Mouse (Mus musculus) C2C12 (cell line): ENCODE measurements around the gene Cptp. TPM values are rescaled to one million over a fixed set of nuclear protein-coding genes. Genes with fewer than 3 reads are reported as not detected.

ENCODE experiments used
- H3K27me3 ChIP-seq: one replicate; pipeline ENCODE4 v1.6.1; 2011; ENCODE audit not compliant: control insufficient read depth, insufficient read depth, insufficient read length
- H3K36me3 ChIP-seq: one replicate; pipeline ENCODE4 v1.6.1; 2011; ENCODE audit not compliant: control insufficient read depth, insufficient read depth
- H3K4me3 ChIP-seq: one replicate; pipeline ENCODE4 v1.5.1; 2011; ENCODE audit warnings: mild to moderate bottlenecking, control low read depth; ENCODE audit not compliant: poor library complexity, insufficient read depth, severe bottlenecking
- H3K79me2 ChIP-seq: one replicate; pipeline ENCODE4 v1.6.1; 2011; ENCODE audit not compliant: control insufficient read depth, insufficient read depth
- H3K79me3 ChIP-seq: one replicate; pipeline ENCODE4 v1.6.1; 2011; ENCODE audit warnings: low read depth, control low read depth
- H3ac ChIP-seq: one replicate; pipeline ENCODE3; 2011; ENCODE audit warnings: low read depth; ENCODE audit not compliant: control insufficient read depth, insufficient read length
- CEBPB ChIP-seq: IDR thresholded peaks from one replicate; pipeline ENCODE4 v1.6.1; 2011; ENCODE audit warnings: low read depth, mild to moderate bottlenecking, control low read depth, moderate library complexity
- CTCF ChIP-seq: IDR thresholded peaks from one replicate; pipeline ENCODE4 v1.5.1; 2011; ENCODE audit not compliant: control insufficient read depth, insufficient read depth, insufficient read length
- FOSL1 ChIP-seq: IDR thresholded peaks from one replicate; pipeline ENCODE4 v1.8.0; 2011; ENCODE audit warnings: mild to moderate bottlenecking, low read length; ENCODE audit not compliant: poor library complexity, insufficient read depth, severe bottlenecking
- MAX ChIP-seq: IDR thresholded peaks from one replicate; pipeline ENCODE4 v1.6.1; 2011; ENCODE audit warnings: mild to moderate bottlenecking, control low read depth
- MYOD1 ChIP-seq: IDR thresholded peaks from one replicate; pipeline ENCODE4 v1.6.1; 2011; ENCODE audit warnings: low read depth; ENCODE audit not compliant: control insufficient read depth, insufficient read length
- MYOG ChIP-seq: IDR thresholded peaks from one replicate; pipeline ENCODE4 v1.6.1; 2011; ENCODE audit not compliant: control insufficient read depth, insufficient read length; ENCODE audit errors: extremely low read depth
- USF1 ChIP-seq: IDR thresholded peaks from one replicate; pipeline ENCODE4 v1.6.1; 2011; ENCODE audit warnings: low read depth, mild to moderate bottlenecking, control low read depth, moderate library complexity
- polyA plus RNA-seq: library from polyadenylated mRNA; unstranded; fragments of >200 nt; fragmentation: generic; extraction: Trizol; gene quantifications from one replicate; pipeline ENCODE4 v1.2.1, GENCODE M21; 2012; ENCODE audit warnings: missing spikeins

The Cptp gene
- polyA plus RNA-seq, 1 experiment = 11.8 TPM

DNA sequence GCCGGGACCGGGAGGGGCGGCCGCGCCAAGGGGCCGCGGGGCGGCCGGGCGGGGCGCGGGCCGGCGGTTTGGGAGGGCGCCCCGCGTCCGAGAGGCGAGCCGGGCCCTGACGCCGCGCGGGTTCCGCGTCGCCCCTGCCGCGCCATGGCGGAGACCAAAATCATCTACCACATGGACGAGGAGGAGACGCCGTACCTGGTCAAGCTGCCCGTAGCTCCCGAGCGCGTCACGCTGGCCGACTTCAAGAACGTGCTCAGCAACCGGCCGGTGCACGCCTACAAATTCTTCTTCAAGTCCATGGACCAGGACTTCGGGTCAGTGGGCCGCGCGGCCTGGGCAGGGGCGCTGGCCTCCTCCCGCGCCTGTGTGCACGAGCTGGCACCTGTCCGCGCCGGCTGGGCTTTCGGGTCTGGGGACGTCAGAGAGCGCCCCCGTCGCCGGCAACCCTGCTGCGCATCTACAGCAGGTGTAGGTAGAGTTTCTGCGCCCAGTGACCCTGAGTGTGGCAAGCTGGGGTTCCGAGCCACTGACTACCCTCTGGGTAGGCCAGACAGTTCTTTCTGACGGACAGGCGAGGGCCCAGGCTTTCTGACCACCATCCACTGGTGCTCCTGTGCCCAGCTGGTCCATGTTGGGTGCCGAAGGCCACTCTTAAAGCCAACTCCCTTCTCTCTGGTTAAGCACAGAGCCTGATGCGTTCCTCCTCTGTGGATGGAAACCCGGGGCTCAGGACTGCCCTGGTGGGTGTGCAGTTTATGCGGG is 21.5 kb downstream of the Cptp start:
- no peak for TF ChIP-seq MYOD1
- TF ChIP-seq CTCF = peak; percentile 22
- TF ChIP-seq CEBPB = no peak
- Histone ChIP-seq H3K27me3 (no peaks in the 10 kb centered on the region), H3K4me3 (peak overlapping the region; percentile 76), H3K36me3 (peaks cover 9% of the 10 kb centered on the region), H3K79me2 (peaks cover 54% of the 10 kb centered on the region), H3ac (peak overlapping the region; percentile 81), H3K79me3 (peaks cover 51% of the 10 kb centered on the region)

DNA sequence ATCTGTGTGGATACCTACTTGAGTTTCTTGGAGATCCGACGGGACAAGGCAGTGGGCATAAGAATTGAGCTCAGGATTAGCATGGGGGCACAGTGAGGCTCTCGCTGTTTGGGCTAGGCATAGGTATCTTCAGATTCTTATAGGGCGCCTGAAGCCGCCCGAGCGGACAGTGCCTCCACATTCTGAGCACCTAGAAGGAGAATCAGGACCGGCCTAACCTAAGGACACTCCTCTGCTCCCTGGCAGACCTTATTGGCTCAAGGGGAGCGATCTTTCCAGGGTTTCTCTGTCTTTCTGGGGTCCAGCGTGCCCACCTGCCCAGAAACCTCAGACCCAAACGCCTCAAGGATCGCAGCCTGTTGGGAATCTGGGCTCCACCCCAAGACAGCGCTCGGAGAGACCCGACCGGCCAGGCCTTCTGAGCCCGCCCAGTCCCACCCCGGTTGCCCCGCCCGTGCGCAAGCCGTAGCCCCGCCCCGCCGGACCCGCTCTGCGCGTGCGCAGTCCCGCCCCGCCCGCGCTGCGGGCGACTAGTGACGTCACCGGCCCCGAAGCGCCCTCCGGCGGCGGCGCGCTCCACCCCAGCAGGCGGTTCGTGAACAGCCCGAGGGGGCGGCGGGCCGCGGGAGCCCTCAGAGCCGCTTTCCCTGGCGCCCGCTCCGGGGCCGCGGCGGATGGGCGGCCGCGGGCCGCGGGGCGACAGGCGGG is 22.2 kb downstream of the Cptp start, which contains the start of gene Dvl1:
Gene Dvl1 (plus strand): TSS at position 532 of the 708 bp plus-strand sequence.
- peak; percentile 90 for TF ChIP-seq CTCF
- no peak for TF ChIP-seq FOSL1
- TF ChIP-seq USF1 = no peak
- no peak for TF ChIP-seq MYOD1
- no peak for TF ChIP-seq MYOG
- TF ChIP-seq CEBPB = no peak
- TF ChIP-seq MAX = no peak
- Histone ChIP-seq H3ac (peak within 1 kb of the TSS; percentile 81), H3K79me3 (peaks cover 44% of the 10 kb centered on the region), H3K79me2 (peaks cover 46% of the 10 kb centered on the region), H3K36me3 (peaks cover 14% of the 10 kb centered on the region), H3K4me3 (peak within 1 kb of the TSS; percentile 76), H3K27me3 (no peaks in the 10 kb centered on the region)

DNA sequence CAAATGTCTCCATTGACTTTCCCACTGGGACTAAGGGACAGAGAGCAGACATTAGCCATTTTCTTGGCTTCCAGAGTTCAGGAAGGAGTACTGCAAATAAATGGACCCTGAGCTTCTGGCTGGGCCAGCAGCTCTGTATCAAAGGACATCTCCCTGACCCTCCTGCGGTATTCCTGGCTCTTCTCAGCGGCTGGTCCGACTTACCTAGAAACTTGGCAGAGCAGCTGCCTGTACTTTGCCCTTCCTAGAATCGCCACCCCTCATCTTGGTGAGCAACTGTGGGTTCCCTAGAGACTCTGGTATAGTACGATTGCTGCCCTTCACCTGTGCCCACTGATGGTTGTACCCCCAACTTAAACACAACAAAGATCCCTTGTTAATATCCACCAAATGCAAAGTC is 26.0 kb downstream of the Cptp start:
- H3K79me2 ChIP-seq = peaks cover 22% of the 10 kb centered on the region
- peaks cover 10% of the 10 kb centered on the region for H3K79me3 ChIP-seq
- H3K27me3 ChIP-seq = no peaks in the 10 kb centered on the region
- H3K36me3 ChIP-seq = peaks cover 9% of the 10 kb centered on the region
- no peak for TF ChIP-seq FOSL1
- TF ChIP-seq MYOG = no peak
- no peak for TF ChIP-seq MYOD1
- TF ChIP-seq MAX = no peak
- TF ChIP-seq CEBPB = no peak
- no peak for TF ChIP-seq CTCF
- H3K4me3 ChIP-seq = no peak overlapping the region
- H3ac ChIP-seq = no peak overlapping the region

DNA sequence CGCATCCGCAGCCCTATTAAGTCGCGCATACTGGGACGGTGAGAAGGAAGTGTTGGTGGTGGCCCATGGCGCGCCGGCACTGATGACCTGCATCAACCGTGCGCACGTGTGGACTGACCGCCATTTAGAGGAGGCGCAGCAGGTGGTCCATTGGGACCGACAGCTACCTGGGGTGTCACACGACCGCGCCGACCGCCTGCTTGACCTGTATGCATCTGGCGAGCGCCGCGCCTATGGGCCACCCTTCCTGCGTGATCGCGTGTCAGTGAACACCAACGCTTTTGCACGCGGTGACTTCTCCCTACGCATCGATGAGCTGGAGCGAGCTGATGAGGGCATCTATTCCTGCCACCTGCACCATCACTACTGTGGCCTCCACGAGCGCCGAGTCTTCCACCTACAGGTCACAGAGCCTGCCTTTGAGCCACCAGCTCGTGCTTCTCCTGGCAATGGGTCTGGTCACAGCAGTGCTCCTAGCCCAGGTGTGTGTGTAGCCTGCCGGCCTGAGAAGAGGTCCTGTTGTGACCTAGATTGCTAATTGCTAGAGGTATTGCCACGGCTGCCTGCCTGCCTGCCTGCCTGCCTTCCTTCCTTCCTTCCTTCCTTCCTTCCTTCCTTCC is 27.5 kb downstream of the Cptp start:
- H3ac ChIP-seq = no peak overlapping the region
- no peak for TF ChIP-seq MYOG
- no peak for TF ChIP-seq USF1
- no peak for TF ChIP-seq FOSL1
- H3K4me3 ChIP-seq = no peak overlapping the region

DNA sequence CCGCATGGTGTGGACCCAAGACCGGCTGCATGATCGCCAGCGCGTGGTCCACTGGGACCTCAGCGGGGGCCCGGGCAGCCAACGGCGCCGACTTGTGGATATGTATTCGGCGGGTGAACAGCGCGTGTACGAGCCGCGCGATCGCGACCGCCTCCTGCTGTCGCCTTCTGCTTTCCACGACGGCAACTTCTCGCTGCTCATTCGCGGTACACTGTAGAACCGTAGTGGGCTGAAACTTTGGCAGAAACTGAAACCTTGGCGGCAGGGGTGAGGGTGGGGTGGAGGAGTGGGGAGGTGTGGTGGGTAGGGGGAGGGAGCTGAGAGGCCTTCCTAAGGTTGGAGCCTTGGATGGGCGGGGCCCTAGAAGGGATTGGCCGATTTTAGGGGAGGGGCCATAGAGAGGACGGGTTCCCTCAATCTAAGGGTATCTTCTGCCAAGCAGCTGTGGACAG is 28.2 kb downstream of the Cptp start:
- H3K79me2 ChIP-seq = peaks cover 14% of the 10 kb centered on the region
- peaks cover 4% of the 10 kb centered on the region for H3K79me3 ChIP-seq
- TF ChIP-seq CTCF = peak; percentile 64
- no peak for TF ChIP-seq FOSL1
- H3K27me3 ChIP-seq = no peaks in the 10 kb centered on the region
- peaks cover 9% of the 10 kb centered on the region for H3K36me3 ChIP-seq
- peak overlapping the region; percentile 37 for H3K4me3 ChIP-seq
- peak overlapping the region; percentile 61 for H3ac ChIP-seq

More for the DNA sequence above, 27.5 kb downstream of the Cptp start:
- H3K36me3 ChIP-seq = peaks cover 9% of the 10 kb centered on the region
- no peaks in the 10 kb centered on the region for H3K27me3 ChIP-seq
- H3K79me3 ChIP-seq = peaks cover 4% of the 10 kb centered on the region
- H3K79me2 ChIP-seq = peaks cover 14% of the 10 kb centered on the region
